Mouse (Mus musculus) megakaryocyte, embryonic 14.5 days (primary cell): ENCODE data around the gene Sae1.

Experiments used
- FLI1 ChIP-seq: IDR thresholded peaks from 2 replicates; pipeline ENCODE4 v1.6.1; 2012; ENCODE audit warnings: low read length, inconsistent platforms, mixed read lengths
- GATA1 ChIP-seq: IDR thresholded peaks from 3 replicates; pipeline ENCODE4 v1.6.1; 2012; ENCODE audit warnings: mixed read lengths, low read length, inconsistent platforms, borderline replicate concordance

- TF ChIP-seq GATA1 (no peak), FLI1 (no peak)
These were observed 12.6 kb downstream of the Sae1 start for GRCm38 (mm10) chr7:16374989-16375388.
